Mouse (Mus musculus) C2C12 (cell line): ENCODE data around the gene Ddx59.

Source experiments
- CEBPB ChIP-seq: IDR thresholded peaks from one replicate; pipeline ENCODE4 v1.6.1; 2011; ENCODE audit warnings: low read depth, mild to moderate bottlenecking, control low read depth, moderate library complexity
- CTCF ChIP-seq: IDR thresholded peaks from one replicate; pipeline ENCODE4 v1.5.1; 2011; ENCODE audit not compliant: control insufficient read depth, insufficient read depth, insufficient read length
- MAX ChIP-seq: IDR thresholded peaks from one replicate; pipeline ENCODE4 v1.6.1; 2011; ENCODE audit warnings: mild to moderate bottlenecking, control low read depth
- MYOD1 ChIP-seq: IDR thresholded peaks from one replicate; pipeline ENCODE4 v1.6.1; 2011; ENCODE audit warnings: low read depth; ENCODE audit not compliant: control insufficient read depth, insufficient read length
- MYOG ChIP-seq: IDR thresholded peaks from one replicate; pipeline ENCODE4 v1.6.1; 2011; ENCODE audit not compliant: control insufficient read depth, insufficient read length; ENCODE audit errors: extremely low read depth
- USF1 ChIP-seq: IDR thresholded peaks from one replicate; pipeline ENCODE4 v1.6.1; 2011; ENCODE audit warnings: low read depth, mild to moderate bottlenecking, control low read depth, moderate library complexity

DNA sequence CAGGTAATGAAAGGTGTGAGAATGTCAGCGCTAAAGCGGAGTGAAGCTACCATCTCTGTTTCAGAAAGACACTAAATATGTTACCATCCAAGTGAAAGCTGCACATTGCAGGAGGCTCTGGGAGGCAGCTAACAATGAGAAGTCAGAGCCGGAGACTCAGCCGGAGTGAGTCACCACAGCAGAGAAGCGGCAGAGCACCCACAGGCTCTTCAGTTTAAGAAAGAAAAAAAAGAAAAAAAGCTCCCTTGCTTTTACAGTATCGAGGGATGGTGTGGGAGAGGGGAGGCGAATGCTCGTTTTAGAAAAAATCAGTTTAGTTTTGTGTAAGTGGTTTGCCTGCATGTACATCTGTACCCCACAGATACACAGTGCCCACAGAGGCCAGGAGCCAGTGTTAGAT, 13.8 kb upstream of the Ddx59 start:
- TF ChIP-seq USF1, result no peak
- TF ChIP-seq CTCF, result no peak
- no peak for TF ChIP-seq MYOD1
- TF ChIP-seq CEBPB, result no peak
- TF ChIP-seq MAX, result no peak
- TF ChIP-seq MYOG, result no peak
